Mouse (Mus musculus) frontal cortex, adult 2 months (tissue): ENCODE data around the gene Ints7. TPM values are rescaled to one million over a fixed set of nuclear protein-coding genes. Genes with fewer than 3 reads are reported as not detected.

Source experiments
- DNase-seq, 2 experiments: peaks; one replicate each; pipeline ENCODE4 v3.0.0; 2022; ENCODE audit warnings: low spot score in 1 of 2; ENCODE audit errors: extremely low spot score in 1 of 2
- polyA plus RNA-seq: library from polyadenylated mRNA; depleted of rRNA; stranded (reverse); fragments of >200 nt; gene quantifications from 2 replicates; pipeline ENCODE4 v1.2.3, GENCODE M21; 2012

Gene Ints7
- polyA plus RNA-seq, 1 experiment, result 44.2 TPM

DNA sequence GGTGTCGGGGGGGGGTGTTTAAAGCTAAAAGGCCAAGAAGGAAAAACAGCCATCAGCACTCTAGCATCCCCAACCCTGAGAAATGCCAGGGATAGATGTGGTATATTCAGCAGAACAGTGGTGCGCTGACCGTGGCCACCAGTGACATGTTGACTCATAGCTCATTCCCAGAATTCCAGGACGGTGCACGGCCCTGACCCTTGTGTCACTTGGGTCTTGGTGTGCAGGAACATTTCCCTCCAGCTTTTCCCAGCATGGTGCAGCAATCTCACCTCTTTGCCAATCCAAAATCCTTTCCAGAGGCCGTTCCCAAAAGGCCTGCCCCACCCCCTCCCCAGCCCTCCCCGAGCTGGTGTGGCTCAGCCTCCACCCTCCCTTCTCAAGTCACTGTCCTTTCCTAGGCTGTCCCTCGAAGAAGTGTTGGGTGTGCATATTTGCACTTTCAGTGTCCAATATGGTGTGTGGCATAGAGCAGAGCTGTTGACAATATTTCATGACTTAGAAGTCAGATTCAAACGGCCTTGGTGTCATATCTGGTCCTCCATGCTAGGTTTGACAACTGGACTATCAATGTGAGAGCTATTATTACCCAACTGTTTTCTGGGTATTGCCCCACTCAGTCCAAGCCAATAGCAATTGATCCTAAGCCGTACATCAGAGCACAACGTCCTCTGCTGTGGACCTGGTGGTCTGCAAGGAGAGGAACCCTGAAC, 53.2 kb downstream of the Ints7 start:
- DNase-seq, result no peak

DNA sequence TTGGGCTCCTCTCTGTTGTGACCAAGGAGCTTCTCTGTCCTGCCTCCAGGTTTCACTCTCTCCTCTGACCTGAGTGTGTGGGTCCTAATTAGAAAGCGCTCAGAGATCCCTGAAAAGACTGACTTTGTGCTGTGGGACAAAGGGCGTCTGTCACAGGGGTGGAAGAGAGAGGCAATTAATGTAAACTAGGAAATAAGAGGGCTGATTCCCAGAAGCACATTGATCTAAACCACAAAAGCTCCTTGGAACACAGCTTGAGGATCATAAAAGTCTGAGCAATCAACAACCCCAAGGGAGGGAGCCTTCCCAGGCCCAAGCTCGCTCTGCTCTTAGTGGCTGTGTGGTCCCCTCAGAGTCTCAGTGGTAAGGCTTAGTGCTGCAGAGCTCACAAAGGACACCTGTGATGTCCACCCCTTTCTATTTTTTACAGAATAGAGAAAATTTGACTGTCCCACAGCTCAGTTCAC, 53.8 kb downstream of the Ints7 start:
- no peak for DNase-seq

DNA sequence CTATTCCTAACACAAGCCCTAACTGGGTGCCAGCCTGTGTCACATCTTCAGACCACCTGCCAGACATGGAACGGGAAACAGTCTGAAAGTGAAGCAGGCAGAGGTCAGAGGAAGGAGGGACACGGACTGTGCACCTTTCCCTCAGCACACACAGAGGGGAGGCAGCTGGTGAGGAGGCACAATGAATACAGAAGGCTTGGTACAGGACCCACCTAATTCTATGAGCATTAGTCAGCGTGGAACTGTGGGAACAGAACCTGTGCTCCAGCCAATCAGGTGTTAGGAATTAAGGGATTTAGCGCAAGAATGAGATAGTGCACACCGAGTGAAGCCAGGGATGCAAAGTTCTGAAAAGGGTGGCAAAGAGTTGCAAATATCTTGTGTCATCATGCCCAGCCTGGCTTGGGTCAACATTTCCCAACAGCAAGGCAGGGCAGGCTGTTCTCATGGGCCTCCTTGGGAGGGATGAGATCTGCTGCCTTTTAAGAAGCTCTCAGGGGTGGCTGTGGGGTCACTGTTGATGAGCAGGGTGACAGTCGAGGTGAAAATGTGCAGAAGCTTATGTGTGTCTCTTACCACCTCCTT, 57.2 kb downstream of the Ints7 start:
- no peak for DNase-seq

DNA sequence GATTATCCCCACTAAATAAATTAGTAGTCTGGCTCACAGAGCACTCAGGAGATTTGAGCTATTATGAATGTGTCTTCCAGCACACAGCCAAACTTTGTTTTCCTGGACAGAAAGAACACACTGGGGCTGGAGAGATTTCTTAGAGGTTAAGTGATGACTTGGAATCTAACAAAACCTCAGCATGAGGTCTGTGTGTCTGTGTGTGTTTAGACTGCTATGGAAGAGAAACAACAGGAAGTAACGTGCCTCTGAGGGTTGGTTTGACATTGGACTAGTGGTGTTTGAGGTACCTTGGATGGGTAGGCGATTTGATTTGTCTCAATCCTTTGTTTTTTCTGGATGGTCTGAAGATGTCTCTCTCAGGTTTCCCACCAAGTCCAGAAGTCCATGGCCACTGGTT, 58.7 kb downstream of the Ints7 start:
- DNase-seq, result no peak

DNA sequence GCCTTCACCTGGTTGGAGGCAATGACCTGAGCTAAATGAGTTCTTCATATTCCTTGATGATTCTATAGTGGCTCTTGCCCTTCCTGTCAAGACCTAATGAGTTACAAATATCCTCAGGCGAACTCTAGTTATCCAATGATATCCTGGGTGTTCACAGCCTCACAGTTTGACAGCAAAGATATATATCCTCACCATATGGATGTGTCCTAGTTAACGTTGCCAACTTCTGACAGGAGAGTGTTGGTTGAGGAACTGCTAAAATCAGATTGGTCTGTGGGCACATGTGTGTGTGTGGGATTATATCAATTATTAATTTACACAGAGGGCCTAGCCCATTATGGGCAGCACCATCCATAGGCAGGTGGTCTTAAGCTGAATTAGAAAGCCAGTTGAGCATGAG, 63.0 kb downstream of the Ints7 start:
- peak; percentile 16 to 50 for DNase-seq

DNA sequence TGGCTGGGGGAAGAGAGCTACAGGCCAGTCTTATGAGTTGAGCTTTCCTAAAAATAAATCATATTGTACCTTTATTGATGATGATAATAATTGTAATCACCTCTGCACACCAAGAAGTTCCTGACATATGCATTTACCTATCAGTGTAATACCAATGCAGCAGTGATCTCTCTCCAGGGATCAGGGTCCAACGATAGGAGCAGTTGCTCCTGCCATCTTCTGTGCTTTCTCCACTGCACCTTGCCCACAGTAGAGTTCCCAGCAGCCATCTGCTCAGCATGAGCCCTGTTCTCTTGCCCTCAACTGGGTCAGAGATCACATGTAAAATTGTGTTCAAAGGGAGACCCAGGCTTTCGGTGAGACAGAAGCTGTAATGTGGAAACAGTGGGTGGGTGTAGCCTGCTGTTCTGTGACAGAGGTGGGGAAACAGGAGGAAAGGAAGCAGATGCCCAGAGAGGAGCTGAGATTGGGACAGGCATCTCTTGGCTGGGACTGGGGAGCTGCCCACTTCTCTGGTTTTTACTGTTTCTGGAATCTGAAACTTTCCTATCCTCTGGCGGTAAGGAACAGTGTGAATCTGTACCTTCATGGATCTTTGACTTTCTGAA, 63.9 kb downstream of the Ints7 start:
- peak; percentile 41 to 68 for DNase-seq

DNA sequence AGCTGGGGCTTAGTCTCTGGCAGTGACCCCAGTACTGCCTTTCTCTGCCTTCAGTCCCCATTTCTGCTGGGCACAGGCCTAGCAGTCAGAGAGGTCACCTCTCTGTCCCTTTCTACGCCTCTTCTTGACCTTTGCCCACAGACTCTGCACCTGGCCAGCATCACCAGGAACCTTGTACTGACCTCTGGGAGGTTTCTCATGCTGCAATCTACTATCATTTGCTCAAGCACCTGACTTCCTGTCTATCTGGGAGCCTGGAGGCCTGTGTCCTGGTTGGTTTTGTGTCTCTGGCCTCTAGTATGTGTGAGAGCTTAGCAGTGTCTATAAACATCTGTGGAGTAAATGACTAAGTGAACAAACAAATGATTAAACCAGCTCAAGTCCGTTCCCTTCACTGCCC, 64.7 kb downstream of the Ints7 start:
- DNase-seq, result no peak

DNA sequence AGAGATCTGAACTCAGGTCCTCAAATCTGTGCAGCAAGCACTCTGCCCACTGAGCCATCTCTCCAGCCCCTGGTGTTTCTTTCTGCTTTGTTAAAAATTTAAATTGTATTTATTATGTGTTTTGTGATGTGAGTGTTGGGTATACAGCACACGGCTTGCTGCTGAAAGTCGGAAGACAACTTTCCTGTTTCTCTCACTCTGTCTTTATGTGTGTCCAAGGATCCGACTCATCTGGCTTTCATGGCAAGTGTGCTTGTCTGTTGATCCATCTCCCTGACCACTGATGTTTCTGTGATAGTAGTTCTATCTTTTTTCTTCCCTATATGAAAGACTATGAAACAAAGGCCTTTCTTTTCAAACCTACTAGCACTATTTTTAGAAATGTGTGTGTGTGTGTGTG, 65.4 kb downstream of the Ints7 start:
- DNase-seq, result no peak

DNA sequence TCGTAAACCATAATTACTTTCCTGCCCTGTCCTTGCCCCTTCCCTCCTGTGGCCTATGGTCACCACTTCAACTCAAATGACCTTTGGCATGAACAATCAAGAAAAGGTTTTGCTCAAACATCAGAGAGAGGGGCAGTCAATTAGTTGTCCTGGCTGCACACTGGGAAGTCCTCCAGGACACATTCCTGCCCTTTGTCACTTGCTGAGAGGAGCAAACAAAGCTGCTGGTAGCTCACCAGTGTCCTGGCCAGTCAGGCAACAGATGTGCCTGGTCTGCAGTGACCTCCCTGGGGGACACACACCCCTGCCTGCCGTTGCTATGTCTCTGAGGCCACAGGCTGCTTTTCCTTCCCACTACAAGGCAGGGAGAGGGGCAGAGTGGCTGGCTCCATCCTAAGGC, 66.0 kb downstream of the Ints7 start:
- no peak for DNase-seq

DNA sequence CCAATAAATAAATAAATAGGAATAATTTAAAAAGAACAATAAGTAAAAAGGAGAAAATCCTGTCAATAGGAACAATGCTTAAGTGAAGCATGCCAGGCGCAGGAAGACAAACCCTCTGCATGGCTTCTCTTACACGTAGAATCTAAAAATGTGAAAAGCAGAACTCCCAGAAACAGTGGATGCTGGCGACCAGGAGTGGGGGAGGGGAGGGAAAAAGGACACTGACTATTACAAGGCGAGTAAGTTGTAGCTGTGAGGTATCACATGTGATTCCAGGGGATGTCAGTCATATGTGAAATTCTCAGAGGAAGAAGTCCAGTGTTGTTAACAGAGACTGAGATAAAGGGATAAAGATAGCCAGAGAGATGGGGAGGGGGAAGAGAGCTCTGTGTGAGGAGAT, 67.5 kb downstream of the Ints7 start:
- DNase-seq, result no peak

DNA sequence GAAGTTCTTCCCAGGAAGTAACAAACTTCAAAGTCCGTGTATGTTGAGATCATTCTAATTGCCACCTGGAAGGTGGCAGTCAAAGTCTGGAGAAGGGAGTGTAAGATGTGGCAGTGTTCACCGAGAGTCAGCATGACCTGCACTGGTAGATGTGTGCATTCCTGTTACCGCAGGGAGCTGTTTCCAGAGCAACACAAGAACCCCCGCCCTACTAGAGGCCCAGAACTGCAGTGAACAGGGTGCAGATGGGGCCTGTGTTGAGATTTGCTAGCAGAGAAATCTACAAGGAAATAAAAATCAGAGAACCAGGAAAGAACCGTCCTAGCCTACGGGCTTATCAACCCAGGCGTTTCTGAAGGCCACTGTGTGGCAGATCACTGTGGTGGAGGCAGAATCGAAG, 70.5 kb downstream of the Ints7 start:
- DNase-seq, result no peak

DNA sequence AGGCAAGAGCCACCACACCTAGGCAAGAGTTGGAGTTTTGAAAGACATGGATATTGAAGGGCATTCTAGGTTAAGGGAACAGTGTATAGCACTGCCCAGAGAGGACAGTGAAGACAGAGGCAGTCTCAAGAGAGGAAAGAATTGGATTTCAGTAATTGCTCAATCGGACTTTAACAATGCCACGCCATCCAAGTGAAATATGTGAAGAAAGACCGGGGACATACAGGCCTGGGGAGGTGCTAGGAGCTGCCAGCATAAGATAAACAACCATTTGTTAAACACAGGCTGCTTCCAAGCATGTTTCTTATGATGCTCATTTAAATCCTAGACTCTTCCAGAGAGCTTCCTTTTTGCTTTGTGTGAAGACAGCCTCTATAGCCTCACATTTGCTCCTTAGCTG, 72.2 kb downstream of the Ints7 start:
- no peak for DNase-seq

DNA sequence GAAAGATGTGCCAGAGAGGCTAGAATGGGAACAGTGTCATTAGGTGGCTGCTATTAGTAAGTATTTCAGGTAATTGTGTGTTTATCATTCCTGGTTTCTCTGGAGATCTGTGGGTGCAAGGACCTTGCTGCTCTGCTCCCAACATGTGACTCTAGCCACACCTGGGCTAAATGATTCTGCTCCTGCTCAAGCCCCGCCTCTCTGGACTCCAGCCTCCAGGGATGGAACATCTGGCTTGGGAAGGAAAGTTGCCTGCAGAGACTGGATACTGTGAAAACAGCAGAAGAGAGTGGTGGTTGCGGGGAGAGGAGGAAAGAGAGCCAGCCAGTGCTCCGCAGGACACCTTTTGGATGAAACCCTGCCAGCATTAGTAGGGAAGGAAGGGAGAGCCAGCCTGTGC, 84.0 kb downstream of the Ints7 start:
- no peak for DNase-seq

DNA sequence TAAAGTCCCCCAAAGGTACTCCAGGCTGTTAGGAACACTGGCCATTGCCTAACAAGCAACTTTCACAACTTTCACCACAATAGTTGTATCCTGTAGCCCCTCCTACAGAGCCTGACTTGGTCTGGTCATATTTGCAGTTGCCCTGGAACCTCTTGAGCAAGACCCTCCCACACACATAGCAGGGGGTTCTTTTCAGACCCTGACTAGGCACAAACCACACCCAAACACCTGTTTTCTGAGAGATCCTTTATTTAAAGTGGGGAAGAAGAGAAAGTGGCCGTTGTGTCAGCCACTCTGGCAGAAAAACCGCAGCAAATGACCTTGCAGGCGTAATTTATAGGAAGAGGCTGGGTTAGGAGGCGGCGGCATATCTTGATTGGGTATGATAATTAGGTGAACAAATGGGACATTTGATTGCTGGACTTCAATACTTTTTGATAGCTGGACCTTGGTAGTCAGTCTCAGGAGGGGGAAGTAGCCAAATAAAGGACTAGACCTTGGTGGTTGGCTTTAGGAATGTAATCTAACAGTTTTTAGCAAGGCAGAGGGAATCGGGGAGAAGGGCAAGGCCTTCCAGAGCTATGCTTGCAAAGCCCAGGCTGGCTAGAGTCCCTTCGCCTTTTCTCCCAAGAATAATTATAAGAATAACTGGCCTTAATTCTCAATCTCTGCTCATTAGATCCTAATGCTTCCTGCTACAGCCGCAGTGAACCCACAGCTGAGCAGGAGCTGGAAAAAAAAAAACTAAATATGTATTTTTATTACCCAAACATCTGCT, 85.8 kb downstream of the Ints7 start:
- no peak for DNase-seq

DNA sequence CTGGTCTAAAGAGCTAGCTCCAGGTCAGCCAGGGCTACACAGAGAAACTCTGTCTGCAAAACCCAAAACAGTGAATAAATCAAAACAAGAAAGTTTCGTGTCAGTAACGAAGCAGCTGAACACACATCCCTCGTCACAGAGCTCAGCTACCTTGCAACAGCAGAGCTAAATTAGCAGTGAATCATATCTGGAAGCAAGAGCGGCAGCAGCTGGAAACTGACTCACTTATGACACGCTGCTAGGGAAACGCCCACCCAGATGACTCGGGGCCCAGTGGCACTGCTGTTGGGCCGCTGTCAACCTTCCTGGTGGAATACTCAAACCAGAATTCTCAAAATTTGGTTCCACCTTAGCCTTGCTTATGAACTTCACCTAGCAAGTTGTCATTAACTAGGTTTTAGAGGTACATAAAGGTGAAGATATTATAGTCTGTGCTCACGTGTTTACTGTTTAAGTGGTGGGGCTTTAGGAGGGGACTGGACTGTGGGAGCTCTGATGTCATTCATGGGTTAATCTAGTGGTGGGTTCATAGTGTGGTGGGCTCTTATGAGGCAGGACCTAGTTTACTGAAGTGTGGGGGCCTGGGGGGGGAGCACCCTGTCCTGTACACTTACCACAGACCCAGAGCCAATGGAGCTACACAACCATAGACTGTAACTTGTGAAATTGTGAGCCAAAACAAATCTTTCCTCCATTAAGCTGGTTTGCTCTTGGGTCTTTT, 86.9 kb downstream of the Ints7 start:
- DNase-seq, result peak; percentile 27 to 70

DNA sequence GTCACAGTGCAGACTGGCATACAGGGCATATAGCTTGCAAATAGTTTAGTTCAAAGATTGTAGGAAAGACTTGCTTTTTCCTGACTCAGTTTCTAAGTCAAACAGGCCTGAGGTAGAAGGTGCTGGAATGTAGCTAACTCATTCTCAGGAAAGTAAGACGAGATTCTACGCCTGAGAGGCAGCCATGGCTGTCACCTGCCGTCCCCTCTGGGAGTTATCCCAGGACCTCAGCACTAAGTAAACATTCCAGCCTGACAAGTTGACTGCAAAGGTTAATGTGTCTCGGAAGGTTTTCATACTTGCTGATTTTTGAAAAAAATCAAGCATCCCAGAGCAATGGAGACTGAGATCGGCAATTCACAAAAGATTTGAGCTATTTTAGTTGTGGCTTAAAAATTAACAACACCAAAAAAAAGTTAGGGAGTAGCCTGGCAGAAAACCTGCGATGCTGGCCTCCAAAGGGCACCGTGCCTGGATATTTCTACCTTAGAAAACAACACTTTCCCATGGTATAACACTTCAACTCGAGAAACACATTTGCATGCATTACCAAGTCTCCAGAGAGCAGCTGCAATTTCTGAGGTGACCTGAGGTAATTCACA, 87.6 kb downstream of the Ints7 start:
- no peak for DNase-seq

DNA sequence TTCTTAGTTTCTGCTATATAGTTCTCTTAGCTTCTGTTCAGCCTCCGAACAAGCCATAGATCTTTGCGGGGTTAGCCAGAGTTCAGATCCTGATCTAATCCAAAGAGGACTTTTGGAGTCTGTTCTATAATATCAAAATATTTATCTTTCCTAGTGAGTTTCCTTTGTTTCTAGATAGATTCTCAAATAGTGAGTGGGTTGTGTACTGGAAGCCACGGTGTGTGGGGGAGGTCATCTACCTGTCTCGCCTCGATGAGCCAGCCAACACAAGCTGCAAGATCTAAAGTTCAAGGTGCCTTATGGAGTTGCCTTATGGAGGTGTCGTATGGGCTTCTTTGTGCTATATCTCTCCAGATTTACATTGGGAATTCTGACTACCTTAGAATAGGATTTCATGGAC, 88.2 kb downstream of the Ints7 start:
- no peak for DNase-seq

DNA sequence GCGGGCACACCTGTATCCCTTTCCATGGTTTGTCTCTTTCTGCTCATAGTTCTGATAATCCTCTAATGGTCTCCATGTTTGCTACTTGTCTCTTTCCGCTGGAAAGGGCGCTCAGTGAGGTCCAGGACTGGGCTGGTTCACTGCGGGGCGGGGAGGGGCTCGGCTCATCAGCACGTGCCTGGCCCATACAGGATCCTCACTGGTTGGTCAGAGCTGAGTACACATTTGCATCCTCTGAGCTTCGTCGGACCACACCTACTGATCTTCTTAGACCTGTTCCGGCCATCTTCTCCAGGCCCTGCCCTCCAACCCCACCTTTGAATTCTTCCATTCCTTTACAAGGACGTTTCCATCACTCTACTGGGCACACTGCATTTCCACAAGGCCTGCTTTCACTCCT, 90.9 kb downstream of the Ints7 start:
- DNase-seq, result no peak

DNA sequence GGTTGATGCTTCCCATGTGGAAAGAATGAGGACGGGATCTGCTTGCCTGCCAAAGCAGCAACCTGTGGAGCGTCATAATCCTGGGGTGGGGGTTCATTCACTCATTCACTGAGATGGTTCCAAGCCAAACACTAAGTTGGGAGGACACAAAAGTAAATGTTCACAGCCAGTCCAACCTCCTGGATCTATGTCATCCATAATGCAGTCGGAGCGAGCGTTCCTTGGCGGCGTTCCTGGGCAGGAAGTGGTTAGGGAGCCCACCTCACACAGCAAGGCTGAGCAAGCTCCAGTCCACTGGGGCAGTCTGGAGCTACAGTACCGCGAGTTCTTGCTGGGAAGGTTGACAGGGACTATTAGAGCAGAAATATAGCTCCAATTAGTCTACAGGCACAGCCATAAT, 92.6 kb downstream of the Ints7 start:
- no peak for DNase-seq
